Mouse (Mus musculus): ENCODE measurements around the gene Tedc2. TPM values are rescaled to one million over a fixed set of nuclear protein-coding genes. Genes with fewer than 3 reads are reported as not detected.

The Tedc2 gene
- 4.8 and 6.1 TPM in 2 replicates for polyA plus RNA-seq (2015; fragmentation: Nextera tagmentation; extraction: Ambion mirVana)

- DNase-seq (ENCODE audit: low spot score) (peak; percentile 94), ATAC-seq (ENCODE audit: low FRiP score, low TSS enrichment) (peak; percentile 93)
- H3K27ac ChIP-seq (replicated peaks), result peak within 1 kb of the TSS; percentile 77
- 3% methylated on average over 41 of the region's 41 CpGs for WGBS
- peak within 1 kb of the TSS; percentile 74 for H3K4me3 ChIP-seq (ENCODE audit: low read depth, low read length)
- peaks cover 9% of the 10 kb centered on the region for H3K4me1 ChIP-seq (replicated peaks; ENCODE audit: control insufficient read depth, insufficient read depth)
- H3K9ac ChIP-seq (ENCODE audit: low read length), result peak within 1 kb of the TSS; percentile 79
- peaks cover 9% of the 10 kb centered on the region; the same call in 1 of the 2 replicates for H3K36me3 ChIP-seq (ENCODE audit: control insufficient read depth, insufficient read depth, low read length)
- no peak for TF ChIP-seq CTCF (IDR thresholded peaks at IDR 0.05; ENCODE audit: low read depth)
- no peak for TF ChIP-seq EP300 (optimal IDR thresholded peaks at IDR 0.05)
- H3K9me3 ChIP-seq (ENCODE audit: control insufficient read depth, low read length), result no peaks in the 10 kb centered on the region
- H3K27me3 ChIP-seq (ENCODE audit: control insufficient read depth, insufficient read depth, low read length), result no peaks in the 10 kb centered on the region
- peak within 1 kb of the TSS; percentile 90 for H3K4me2 ChIP-seq (replicated peaks; ENCODE audit: low read depth)
Measured at GRCm38 (mm10) chr17:24220435-24221411, at the start of gene Tedc2. Tedc2 (minus strand) TSS chr17:24220851.

- Histone ChIP-seq H3K4me3 (ENCODE audit: low read depth, low read length) (no peak overlapping the region), H3K4me1 (replicated peaks; ENCODE audit: control insufficient read depth, insufficient read depth) (no peaks in the 10 kb centered on the region), H3K9me3 (ENCODE audit: control insufficient read depth, low read length) (no peaks in the 10 kb centered on the region), H3K36me3 (ENCODE audit: control insufficient read depth, insufficient read depth, low read length) (no peaks in the 10 kb centered on the region), H3K4me2 (replicated peaks; ENCODE audit: low read depth) (no peak overlapping the region), H3K27me3 (ENCODE audit: control insufficient read depth, insufficient read depth, low read length) (no peaks in the 10 kb centered on the region), H3K27ac (replicated peaks) (no peak overlapping the region), H3K9ac (ENCODE audit: low read length) (no peak overlapping the region)
- DNase-seq (ENCODE audit: low spot score) (no peak), ATAC-seq (ENCODE audit: low FRiP score, low TSS enrichment) (no peak)
- WGBS, result 69% methylated on average over 1 of the region's 1 CpGs
- no peak for TF ChIP-seq CTCF (IDR thresholded peaks at IDR 0.05; ENCODE audit: low read depth)
Measured at GRCm38 (mm10) chr17:24267133-24267532, 46.5 kb upstream of the Tedc2 start.

- no peak overlapping the region for H3K4me3 ChIP-seq (ENCODE audit: low read depth, low read length)
- DNase-seq (ENCODE audit: low spot score) (no peak), ATAC-seq (ENCODE audit: low FRiP score, low TSS enrichment) (no peak)
- TF ChIP-seq EP300 (optimal IDR thresholded peaks at IDR 0.05) (no peak), CTCF (IDR thresholded peaks at IDR 0.05; ENCODE audit: low read depth) (no peak)
- 63% methylated on average over 2 of the region's 2 CpGs for WGBS
- H3K27me3 ChIP-seq (ENCODE audit: control insufficient read depth, insufficient read depth, low read length), result no peaks in the 10 kb centered on the region
- no peaks in the 10 kb centered on the region for H3K36me3 ChIP-seq (ENCODE audit: control insufficient read depth, insufficient read depth, low read length)
- H3K9me3 ChIP-seq (ENCODE audit: control insufficient read depth, low read length), result no peaks in the 10 kb centered on the region
- H3K4me2 ChIP-seq (replicated peaks; ENCODE audit: low read depth), result no peak overlapping the region
- no peak overlapping the region for H3K27ac ChIP-seq (replicated peaks)
- H3K9ac ChIP-seq (ENCODE audit: low read length), result no peak overlapping the region
- no peaks in the 10 kb centered on the region for H3K4me1 ChIP-seq (replicated peaks; ENCODE audit: control insufficient read depth, insufficient read depth)
Measured at GRCm38 (mm10) chr17:24264766-24265165, 44.1 kb upstream of the Tedc2 start.

- 72% methylated on average over 4 of the region's 4 CpGs for WGBS
Measured at GRCm38 (mm10) chr17:24260516-24260915, 39.9 kb upstream of the Tedc2 start.

GRCm38 (mm10) chr17:24259702-24260101 lies 39.1 kb upstream of the Tedc2 start:
- Histone ChIP-seq H3K4me1 (replicated peaks; ENCODE audit: control insufficient read depth, insufficient read depth) (no peaks in the 10 kb centered on the region), H3K4me3 (ENCODE audit: low read depth, low read length) (no peak overlapping the region), H3K36me3 (ENCODE audit: control insufficient read depth, insufficient read depth, low read length) (no peaks in the 10 kb centered on the region), H3K27ac (replicated peaks) (no peak overlapping the region), H3K27me3 (ENCODE audit: control insufficient read depth, insufficient read depth, low read length) (no peaks in the 10 kb centered on the region), H3K9ac (ENCODE audit: low read length) (no peak overlapping the region), H3K4me2 (replicated peaks; ENCODE audit: low read depth) (no peak overlapping the region), H3K9me3 (ENCODE audit: control insufficient read depth, low read length) (no peaks in the 10 kb centered on the region)
- 63% methylated on average over 5 of the region's 5 CpGs for WGBS
- ATAC-seq (ENCODE audit: low FRiP score, low TSS enrichment), result no peak
- no peak for TF ChIP-seq CTCF (IDR thresholded peaks at IDR 0.05; ENCODE audit: low read depth)
- TF ChIP-seq EP300 (optimal IDR thresholded peaks at IDR 0.05), result no peak
- DNase-seq (ENCODE audit: low spot score), result no peak

More at GRCm38 (mm10) chr17:24260516-24260915, 39.9 kb upstream of the Tedc2 start:
- Histone ChIP-seq H3K27me3 (ENCODE audit: control insufficient read depth, insufficient read depth, low read length) (no peaks in the 10 kb centered on the region), H3K4me2 (replicated peaks; ENCODE audit: low read depth) (no peak overlapping the region), H3K4me1 (replicated peaks; ENCODE audit: control insufficient read depth, insufficient read depth) (no peaks in the 10 kb centered on the region), H3K4me3 (ENCODE audit: low read depth, low read length) (no peak overlapping the region), H3K9me3 (ENCODE audit: control insufficient read depth, low read length) (no peaks in the 10 kb centered on the region), H3K27ac (replicated peaks) (no peak overlapping the region), H3K36me3 (ENCODE audit: control insufficient read depth, insufficient read depth, low read length) (no peaks in the 10 kb centered on the region), H3K9ac (ENCODE audit: low read length) (no peak overlapping the region)
- no peak for DNase-seq (ENCODE audit: low spot score)
- TF ChIP-seq EP300 (optimal IDR thresholded peaks at IDR 0.05) (no peak), CTCF (IDR thresholded peaks at IDR 0.05; ENCODE audit: low read depth) (no peak)
- no peak for ATAC-seq (ENCODE audit: low FRiP score, low TSS enrichment)

- ATAC-seq (ENCODE audit: low FRiP score, low TSS enrichment), result no peak
- Histone ChIP-seq H3K27ac (replicated peaks) (no peak overlapping the region), H3K4me1 (replicated peaks; ENCODE audit: control insufficient read depth, insufficient read depth) (no peaks in the 10 kb centered on the region), H3K9ac (ENCODE audit: low read length) (no peak overlapping the region), H3K4me2 (replicated peaks; ENCODE audit: low read depth) (no peak overlapping the region), H3K36me3 (ENCODE audit: control insufficient read depth, insufficient read depth, low read length) (no peaks in the 10 kb centered on the region), H3K9me3 (ENCODE audit: control insufficient read depth, low read length) (no peaks in the 10 kb centered on the region), H3K4me3 (ENCODE audit: low read depth, low read length) (no peak overlapping the region), H3K27me3 (ENCODE audit: control insufficient read depth, insufficient read depth, low read length) (no peaks in the 10 kb centered on the region)
- 45% methylated on average over 4 of the region's 4 CpGs for WGBS
- DNase-seq (ENCODE audit: low spot score), result no peak
- TF ChIP-seq CTCF (IDR thresholded peaks at IDR 0.05; ENCODE audit: low read depth) (no peak), EP300 (optimal IDR thresholded peaks at IDR 0.05) (no peak)
Measured at GRCm38 (mm10) chr17:24258981-24259380, 38.3 kb upstream of the Tedc2 start.

Data from stomach, postnatal 0 days (tissue).